Mouse (Mus musculus): ENCODE data around the gene Calm1. TPM values are rescaled to one million over a fixed set of nuclear protein-coding genes. Genes with fewer than 3 reads are reported as not detected.

Calm1 gene
- polyA plus RNA-seq, 1 experiment: 385 TPM

GRCm38 (mm10) chr12:100220012-100220411 lies 20.8 kb downstream of the Calm1 start:
- H3K79me2 ChIP-seq (ENCODE audit: control insufficient read depth, insufficient read depth): no peaks in the 10 kb centered on the region
- no peaks in the 10 kb centered on the region for H3K36me3 ChIP-seq (ENCODE audit: control insufficient read depth, insufficient read depth)
- H3K27me3 ChIP-seq (ENCODE audit: control insufficient read depth, insufficient read depth, insufficient read length): no peaks in the 10 kb centered on the region
- no peak overlapping the region for H3K4me3 ChIP-seq
- no peak overlapping the region for H3K4me2 ChIP-seq (ENCODE audit: low read depth)
- no peak for TF ChIP-seq SRF (IDR thresholded peaks at IDR 0.05; ENCODE audit: control insufficient read depth, insufficient read length, low read depth)
- no peak for TF ChIP-seq REST (IDR thresholded peaks at IDR 0.05; ENCODE audit: insufficient read depth, insufficient read length)
- no peak for TF ChIP-seq MYOG (IDR thresholded peaks at IDR 0.05; ENCODE audit: control insufficient read depth in 1 of 3, insufficient read depth in 1 of 3, insufficient read length in 2 of 3, low read depth in 2 of 3)
- no peak for TF ChIP-seq TCF12 (IDR thresholded peaks at IDR 0.05; ENCODE audit: insufficient read depth, poor library complexity, severe bottlenecking)
- TF ChIP-seq MYOD1 (IDR thresholded peaks at IDR 0.05; ENCODE audit: control insufficient read depth in 1 of 3, insufficient read length in 2 of 3, low read depth in 2 of 3): no peak
- TF ChIP-seq MAX (IDR thresholded peaks at IDR 0.05; ENCODE audit: low read depth): no peak
- TF ChIP-seq USF1 (IDR thresholded peaks at IDR 0.05; ENCODE audit: low read depth): no peak
- no peak for TF ChIP-seq TCF3 (IDR thresholded peaks at IDR 0.05; ENCODE audit: insufficient read length, low read depth)
- no peak for TF ChIP-seq CEBPB (IDR thresholded peaks at IDR 0.05; ENCODE audit: insufficient read depth, poor library complexity, severe bottlenecking)
- no peak for TF ChIP-seq POLR2A (IDR thresholded peaks at IDR 0.05; ENCODE audit: insufficient read length, low read depth)
- TF ChIP-seq POLR2AphosphoS2 (IDR thresholded peaks at IDR 0.05; ENCODE audit: insufficient read length, low read depth): no peak
- TF ChIP-seq E2F4 (IDR thresholded peaks at IDR 0.05; ENCODE audit: insufficient read depth): no peak
- no peak overlapping the region for H3ac ChIP-seq (ENCODE audit: control insufficient read depth, insufficient read length)

- Histone ChIP-seq H3K79me2 (ENCODE audit: control insufficient read depth, insufficient read depth) (no peaks in the 10 kb centered on the region), H3K27me3 (ENCODE audit: control insufficient read depth, insufficient read depth, insufficient read length) (no peaks in the 10 kb centered on the region), H3ac (ENCODE audit: control insufficient read depth, insufficient read length) (no peak overlapping the region), H3K4me3 (no peak overlapping the region), H3K36me3 (ENCODE audit: control insufficient read depth, insufficient read depth) (no peaks in the 10 kb centered on the region), H3K4me2 (ENCODE audit: low read depth) (no peak overlapping the region)
- TF ChIP-seq MYOG (IDR thresholded peaks at IDR 0.05; ENCODE audit: control insufficient read depth in 1 of 3, insufficient read depth in 1 of 3, insufficient read length in 2 of 3, low read depth in 2 of 3) (no peak), TCF3 (IDR thresholded peaks at IDR 0.05; ENCODE audit: insufficient read length, low read depth) (no peak), E2F4 (IDR thresholded peaks at IDR 0.05; ENCODE audit: insufficient read depth) (no peak), MYOD1 (IDR thresholded peaks at IDR 0.05; ENCODE audit: control insufficient read depth in 1 of 3, insufficient read length in 2 of 3, low read depth in 2 of 3) (no peak), POLR2A (IDR thresholded peaks at IDR 0.05; ENCODE audit: insufficient read length, low read depth) (no peak), REST (IDR thresholded peaks at IDR 0.05; ENCODE audit: insufficient read depth, insufficient read length) (no peak), MAX (IDR thresholded peaks at IDR 0.05; ENCODE audit: low read depth) (no peak)
These were observed 22.5 kb downstream of the Calm1 start for GRCm38 (mm10) chr12:100221608-100222321.

DNA sequence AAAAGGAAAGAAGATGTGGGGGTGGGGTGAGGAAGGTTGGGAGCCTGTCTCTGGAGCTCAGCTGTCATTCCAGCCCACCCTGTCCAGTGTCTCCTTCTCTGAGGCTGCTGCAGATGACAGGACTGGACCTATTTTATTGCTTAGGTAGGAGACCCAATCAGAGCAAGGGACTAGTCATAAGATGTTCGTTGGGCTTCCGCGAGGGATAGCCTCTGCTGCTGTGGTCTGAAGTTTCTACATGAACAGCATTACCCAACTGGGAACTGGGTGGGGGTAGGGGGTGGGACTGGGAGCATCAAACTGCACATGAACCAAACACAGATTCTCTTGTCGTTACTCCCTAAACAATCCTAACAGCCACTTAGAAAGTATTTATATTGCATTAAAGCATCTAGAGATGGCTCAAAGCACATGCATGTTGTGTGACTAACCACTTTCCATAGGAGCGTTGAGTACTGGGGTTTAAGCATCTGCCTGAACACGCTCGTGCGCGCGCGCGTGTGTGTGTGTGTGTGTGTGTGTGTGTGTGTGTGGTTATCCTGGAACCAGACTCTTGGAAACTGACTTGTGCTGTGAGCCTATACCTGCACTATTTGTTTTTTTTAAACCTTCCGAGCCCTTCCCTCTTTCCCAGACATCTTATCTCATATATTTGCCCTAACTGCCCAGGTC lies 23.2 kb downstream of the Calm1 start:
- no peaks in the 10 kb centered on the region for H3K27me3 ChIP-seq (ENCODE audit: control insufficient read depth, insufficient read depth, insufficient read length)
- no peaks in the 10 kb centered on the region for H3K79me2 ChIP-seq (ENCODE audit: control insufficient read depth, insufficient read depth)
- TF ChIP-seq E2F4 (IDR thresholded peaks at IDR 0.05; ENCODE audit: insufficient read depth) (no peak), MAX (IDR thresholded peaks at IDR 0.05; ENCODE audit: low read depth) (no peak), MYOD1 (IDR thresholded peaks at IDR 0.05; ENCODE audit: control insufficient read depth in 1 of 3, insufficient read length in 2 of 3, low read depth in 2 of 3) (no peak), MYOG (IDR thresholded peaks at IDR 0.05; ENCODE audit: control insufficient read depth in 1 of 3, insufficient read depth in 1 of 3, insufficient read length in 2 of 3, low read depth in 2 of 3) (no peak), TCF3 (IDR thresholded peaks at IDR 0.05; ENCODE audit: insufficient read length, low read depth) (no peak), POLR2AphosphoS2 (IDR thresholded peaks at IDR 0.05; ENCODE audit: insufficient read length, low read depth) (no peak), CEBPB (IDR thresholded peaks at IDR 0.05; ENCODE audit: insufficient read depth, poor library complexity, severe bottlenecking) (no peak), TCF12 (IDR thresholded peaks at IDR 0.05; ENCODE audit: insufficient read depth, poor library complexity, severe bottlenecking) (no peak), REST (IDR thresholded peaks at IDR 0.05; ENCODE audit: insufficient read depth, insufficient read length) (no peak), POLR2A (IDR thresholded peaks at IDR 0.05; ENCODE audit: insufficient read length, low read depth) (no peak), USF1 (IDR thresholded peaks at IDR 0.05; ENCODE audit: low read depth) (no peak), SRF (IDR thresholded peaks at IDR 0.05; ENCODE audit: control insufficient read depth, insufficient read length, low read depth) (no peak)
- H3K36me3 ChIP-seq (ENCODE audit: control insufficient read depth, insufficient read depth): no peaks in the 10 kb centered on the region
- no peak overlapping the region for H3K4me3 ChIP-seq
- H3ac ChIP-seq (ENCODE audit: control insufficient read depth, insufficient read length): no peak overlapping the region
- H3K4me2 ChIP-seq (ENCODE audit: low read depth): no peak overlapping the region

DNA sequence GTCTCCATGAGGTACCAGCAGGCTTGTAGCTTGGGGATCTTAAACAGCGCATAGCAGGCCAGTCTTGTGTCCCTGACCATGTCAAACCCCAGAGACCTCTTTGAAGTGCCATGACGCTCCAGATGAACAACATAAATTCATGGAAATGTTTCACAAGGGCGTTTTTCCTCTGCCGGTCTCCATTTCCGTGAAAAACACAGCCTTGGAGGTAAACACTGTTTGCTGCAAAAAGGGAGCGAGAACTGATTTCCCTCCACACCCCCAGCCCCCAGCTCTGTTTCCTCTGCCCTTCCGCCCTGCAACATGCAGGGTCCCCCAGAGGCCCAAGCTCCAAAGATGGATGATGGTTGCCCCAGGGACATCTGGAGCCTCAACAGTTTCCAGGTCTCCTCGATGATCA lies 24.3 kb downstream of the Calm1 start:
- Histone ChIP-seq H3K27me3 (ENCODE audit: control insufficient read depth, insufficient read depth, insufficient read length) (no peaks in the 10 kb centered on the region), H3K79me2 (ENCODE audit: control insufficient read depth, insufficient read depth) (no peaks in the 10 kb centered on the region), H3K36me3 (ENCODE audit: control insufficient read depth, insufficient read depth) (no peaks in the 10 kb centered on the region), H3K4me2 (ENCODE audit: low read depth) (no peak overlapping the region), H3K4me3 (no peak overlapping the region), H3ac (ENCODE audit: control insufficient read depth, insufficient read length) (no peak overlapping the region)
- TF ChIP-seq REST (IDR thresholded peaks at IDR 0.05; ENCODE audit: insufficient read depth, insufficient read length) (no peak), POLR2AphosphoS2 (IDR thresholded peaks at IDR 0.05; ENCODE audit: insufficient read length, low read depth) (no peak), TCF12 (IDR thresholded peaks at IDR 0.05; ENCODE audit: insufficient read depth, poor library complexity, severe bottlenecking) (no peak), SRF (IDR thresholded peaks at IDR 0.05; ENCODE audit: control insufficient read depth, insufficient read length, low read depth) (no peak), MYOG (IDR thresholded peaks at IDR 0.05; ENCODE audit: control insufficient read depth in 1 of 3, insufficient read depth in 1 of 3, insufficient read length in 2 of 3, low read depth in 2 of 3) (no peak), TCF3 (IDR thresholded peaks at IDR 0.05; ENCODE audit: insufficient read length, low read depth) (no peak), MAX (IDR thresholded peaks at IDR 0.05; ENCODE audit: low read depth) (no peak), POLR2A (IDR thresholded peaks at IDR 0.05; ENCODE audit: insufficient read length, low read depth) (no peak), CEBPB (IDR thresholded peaks at IDR 0.05; ENCODE audit: insufficient read depth, poor library complexity, severe bottlenecking) (no peak), E2F4 (IDR thresholded peaks at IDR 0.05; ENCODE audit: insufficient read depth) (no peak), MYOD1 (IDR thresholded peaks at IDR 0.05; ENCODE audit: control insufficient read depth in 1 of 3, insufficient read length in 2 of 3, low read depth in 2 of 3) (no peak), USF1 (IDR thresholded peaks at IDR 0.05; ENCODE audit: low read depth) (no peak)
